Mouse (Mus musculus): ENCODE measurements around the gene Polr3gl. TPM values are rescaled to one million over a fixed set of nuclear protein-coding genes. Genes with fewer than 3 reads are reported as not detected.

Gene Polr3gl
- polyA plus RNA-seq, 1 experiment from 2014 or later: 36.7 TPM

- Histone ChIP-seq H3K27ac (ENCODE audit: low read length) (no peak overlapping the region), H3K36me3 (ENCODE audit: control insufficient read depth, insufficient read depth, low read length) (0 out of 2 replicates have a peak, but pooled peaks cover 3% of the 10 kb centered on the region), H3K9me3 (replicated peaks; ENCODE audit: control insufficient read depth, low read length, poor library complexity, severe bottlenecking) (no peaks in the 10 kb centered on the region), H3K4me3 (ENCODE audit: low read depth, low read length) (no peak overlapping the region), H3K27me3 (ENCODE audit: control insufficient read depth, insufficient read depth, low read depth, low read length) (no peaks in the 10 kb centered on the region), H3K9ac (ENCODE audit: low read depth, low read length) (no peak overlapping the region), H3K4me1 (ENCODE audit: control insufficient read depth, insufficient read depth, low read length) (peaks cover 29% of the 10 kb centered on the region), H3K4me2 (ENCODE audit: low read length) (no peak overlapping the region)
- no peak for ATAC-seq
- WGBS: 59% methylated on average over 10 of the region's 10 CpGs
Observed at GRCm38 (mm10) chr3:96561946-96562681, 31.9 kb downstream of the Polr3gl start.

GRCm38 (mm10) chr3:96560881-96561668 lies 32.9 kb downstream of the Polr3gl start:
- H3K27me3 ChIP-seq (ENCODE audit: control insufficient read depth, insufficient read depth, low read depth, low read length): no peaks in the 10 kb centered on the region
- no peaks in the 10 kb centered on the region for H3K9me3 ChIP-seq (replicated peaks; ENCODE audit: control insufficient read depth, low read length, poor library complexity, severe bottlenecking)
- no peak overlapping the region for H3K27ac ChIP-seq (ENCODE audit: low read length)
- no peak for ATAC-seq
- H3K4me1 ChIP-seq (ENCODE audit: control insufficient read depth, insufficient read depth, low read length): peaks cover 39% of the 10 kb centered on the region
- H3K4me3 ChIP-seq (ENCODE audit: low read depth, low read length): peak overlapping the region; percentile 7; the same call in 1 of the 2 replicates
- peak overlapping the region; percentile 91 for H3K4me2 ChIP-seq (ENCODE audit: low read length)
- 0 out of 2 replicates have a peak, but pooled peaks cover 3% of the 10 kb centered on the region for H3K36me3 ChIP-seq (ENCODE audit: control insufficient read depth, insufficient read depth, low read length)
- 86% methylated on average over 9 of the region's 9 CpGs for WGBS
- H3K9ac ChIP-seq (ENCODE audit: low read depth, low read length): 0 out of 2 replicates have a peak overlapping the region, but pooled peaks have one; percentile 6

GRCm38 (mm10) chr3:96559911-96560850 lies 33.8 kb downstream of the Polr3gl start:
- H3K27me3 ChIP-seq (ENCODE audit: control insufficient read depth, insufficient read depth, low read depth, low read length): no peaks in the 10 kb centered on the region
- no peak overlapping the region for H3K9ac ChIP-seq (ENCODE audit: low read depth, low read length)
- peak overlapping the region; percentile 76 for H3K4me3 ChIP-seq (ENCODE audit: low read depth, low read length)
- H3K36me3 ChIP-seq (ENCODE audit: control insufficient read depth, insufficient read depth, low read length): 0 out of 2 replicates have a peak, but pooled peaks cover 3% of the 10 kb centered on the region
- peak overlapping the region; percentile 91 for H3K4me2 ChIP-seq (ENCODE audit: low read length)
- no peak overlapping the region for H3K27ac ChIP-seq (ENCODE audit: low read length)
- no peak for ATAC-seq
- 88% methylated on average over 23 of the region's 23 CpGs for WGBS
- peaks cover 39% of the 10 kb centered on the region for H3K4me1 ChIP-seq (ENCODE audit: control insufficient read depth, insufficient read depth, low read length)
- no peaks in the 10 kb centered on the region for H3K9me3 ChIP-seq (replicated peaks; ENCODE audit: control insufficient read depth, low read length, poor library complexity, severe bottlenecking)

- ATAC-seq: no peak
- Histone ChIP-seq H3K27me3 (ENCODE audit: control insufficient read depth, insufficient read depth, low read depth, low read length) (no peaks in the 10 kb centered on the region), H3K4me3 (ENCODE audit: low read depth, low read length) (peak overlapping the region; percentile 76), H3K4me1 (ENCODE audit: control insufficient read depth, insufficient read depth, low read length) (peaks cover 39% of the 10 kb centered on the region), H3K9me3 (replicated peaks; ENCODE audit: control insufficient read depth, low read length, poor library complexity, severe bottlenecking) (no peaks in the 10 kb centered on the region), H3K36me3 (ENCODE audit: control insufficient read depth, insufficient read depth, low read length) (0 out of 2 replicates have a peak, but pooled peaks cover 3% of the 10 kb centered on the region), H3K27ac (ENCODE audit: low read length) (no peak overlapping the region), H3K9ac (ENCODE audit: low read depth, low read length) (peak overlapping the region; percentile 1; the same call in 1 of the 2 replicates), H3K4me2 (ENCODE audit: low read length) (peak overlapping the region; percentile 91)
- WGBS: 79% methylated on average over 12 of the region's 12 CpGs
Observed at GRCm38 (mm10) chr3:96559398-96559910, 34.5 kb downstream of the Polr3gl start.

- peak overlapping the region; percentile 73 for H3K9ac ChIP-seq (ENCODE audit: low read depth, low read length)
- 38% methylated on average over 10 of the region's 10 CpGs for WGBS
- no peak for ATAC-seq
- 0 out of 2 replicates have a peak, but pooled peaks cover 3% of the 10 kb centered on the region for H3K36me3 ChIP-seq (ENCODE audit: control insufficient read depth, insufficient read depth, low read length)
- peak overlapping the region; percentile 76 for H3K4me3 ChIP-seq (ENCODE audit: low read depth, low read length)
- H3K27ac ChIP-seq (ENCODE audit: low read length): no peak overlapping the region
- no peaks in the 10 kb centered on the region for H3K9me3 ChIP-seq (replicated peaks; ENCODE audit: control insufficient read depth, low read length, poor library complexity, severe bottlenecking)
- H3K4me1 ChIP-seq (ENCODE audit: control insufficient read depth, insufficient read depth, low read length): peaks cover 39% of the 10 kb centered on the region
- H3K4me2 ChIP-seq (ENCODE audit: low read length): peak overlapping the region; percentile 91
- no peaks in the 10 kb centered on the region for H3K27me3 ChIP-seq (ENCODE audit: control insufficient read depth, insufficient read depth, low read depth, low read length)
Observed at GRCm38 (mm10) chr3:96558668-96559196, 35.2 kb downstream of the Polr3gl start.

- no peaks in the 10 kb centered on the region for H3K27me3 ChIP-seq (ENCODE audit: control insufficient read depth, insufficient read depth, low read depth, low read length)
- peak overlapping the region; percentile 76 for H3K4me3 ChIP-seq (ENCODE audit: low read depth, low read length)
- peaks cover 39% of the 10 kb centered on the region for H3K4me1 ChIP-seq (ENCODE audit: control insufficient read depth, insufficient read depth, low read length)
- ATAC-seq: no peak
- under 1% methylated on average over 17 of the region's 17 CpGs for WGBS
- H3K36me3 ChIP-seq (ENCODE audit: control insufficient read depth, insufficient read depth, low read length): 0 out of 2 replicates have a peak, but pooled peaks cover 3% of the 10 kb centered on the region
- no peaks in the 10 kb centered on the region for H3K9me3 ChIP-seq (replicated peaks; ENCODE audit: control insufficient read depth, low read length, poor library complexity, severe bottlenecking)
- H3K9ac ChIP-seq (ENCODE audit: low read depth, low read length): peak overlapping the region; percentile 73
- H3K27ac ChIP-seq (ENCODE audit: low read length): peak overlapping the region; percentile 29
- H3K4me2 ChIP-seq (ENCODE audit: low read length): peak overlapping the region; percentile 91
Observed at GRCm38 (mm10) chr3:96558159-96558558, 35.8 kb downstream of the Polr3gl start.

- WGBS: 0% methylated on average over 26 of the region's 26 CpGs
- peak within 1 kb of the TSS; percentile 73 for H3K9ac ChIP-seq (ENCODE audit: low read depth, low read length)
- H3K4me1 ChIP-seq (ENCODE audit: control insufficient read depth, insufficient read depth, low read length): peaks cover 39% of the 10 kb centered on the region
Observed at GRCm38 (mm10) chr3:96557694-96558093, 36.3 kb downstream of the Polr3gl start, which contains the start of gene Txnip. Gene Txnip, plus strand, starts transcription at chr3:96557957.

More at GRCm38 (mm10) chr3:96557694-96558093, 36.3 kb downstream of the Polr3gl start, which contains the start of gene Txnip:
- ATAC-seq: peak; percentile 99
- peak within 1 kb of the TSS; percentile 76 for H3K4me3 ChIP-seq (ENCODE audit: low read depth, low read length)
- peak within 1 kb of the TSS; percentile 91 for H3K4me2 ChIP-seq (ENCODE audit: low read length)
- H3K9me3 ChIP-seq (replicated peaks; ENCODE audit: control insufficient read depth, low read length, poor library complexity, severe bottlenecking): no peaks in the 10 kb centered on the region
- H3K36me3 ChIP-seq (ENCODE audit: control insufficient read depth, insufficient read depth, low read length): 0 out of 2 replicates have a peak, but pooled peaks cover 3% of the 10 kb centered on the region
- no peaks in the 10 kb centered on the region for H3K27me3 ChIP-seq (ENCODE audit: control insufficient read depth, insufficient read depth, low read depth, low read length)
- peak within 1 kb of the TSS; percentile 82 for H3K27ac ChIP-seq (ENCODE audit: low read length)

Data from midbrain, embryonic 16.5 days (tissue).